Mouse (Mus musculus) MEL (cell line): ENCODE results near the gene Fblim1. TPM values are rescaled to one million over a fixed set of nuclear protein-coding genes. Genes with fewer than 3 reads are reported as not detected.

Experiments used
- DNase-seq: peaks from one replicate; pipeline ENCODE4 v3.0.0; 2011; ENCODE audit warnings: low read depth, low spot score
- H3K27ac ChIP-seq: 2 replicates; pipeline ENCODE4 v1.5.1; 2012; ENCODE audit warnings: low read depth, mild to moderate bottlenecking, control low read depth, low read length, moderate library complexity; ENCODE audit not compliant: control insufficient read depth
- H3K27me3 ChIP-seq, 2 experiments: fragments of 150-350 bp in 1 of 2; sonication (generic) in 1 of 2; 2 replicates each; pipeline ENCODE4 v1.6.1; 2012; ENCODE audit warnings: low read length in 2 of 2, mild to moderate bottlenecking in 2 of 2, improper control_type of control experiment in 1 of 2, moderate library complexity in 1 of 2; ENCODE audit not compliant: insufficient read depth in 2 of 2, control insufficient read depth in 1 of 2
- H3K36me3 ChIP-seq, 2 experiments: 2 replicates each; pipeline ENCODE4 v1.6.1; 2012 to 2014; ENCODE audit warnings: low read length in 2 of 2, improper control_type of control experiment in 1 of 2, inconsistent platforms in 1 of 2, mild to moderate bottlenecking in 1 of 2; ENCODE audit not compliant: insufficient read depth in 2 of 2, control insufficient read depth in 1 of 2
- H3K4me1 ChIP-seq, 2 experiments: fragments of 150-350 bp in 1 of 2; sonication (generic) in 1 of 2; 2 replicates each; pipeline ENCODE4 v1.6.1; 2012; ENCODE audit warnings: low read length in 2 of 2, improper control_type of control experiment in 1 of 2, mild to moderate bottlenecking in 1 of 2; ENCODE audit not compliant: insufficient read depth in 2 of 2, control insufficient read depth in 1 of 2
- H3K4me3 ChIP-seq, 2 experiments: fragments of 150-350 bp in 1 of 2; sonication (generic) in 1 of 2; 2 replicates each; pipeline ENCODE4 v1.5.1; 2012; ENCODE audit warnings: low read depth in 2 of 2, low read length in 2 of 2, mild to moderate bottlenecking in 2 of 2, moderate library complexity in 2 of 2, control low read depth in 1 of 2, improper control_type of control experiment in 1 of 2; ENCODE audit not compliant: control insufficient read depth in 1 of 2, insufficient read depth in 1 of 2
- H3K79me2 ChIP-seq: 2 replicates; pipeline ENCODE4 v1.6.1; 2012; ENCODE audit warnings: mild to moderate bottlenecking, low read length, moderate library complexity; ENCODE audit not compliant: control insufficient read depth, poor library complexity, insufficient read depth
- H3K9ac ChIP-seq: 2 replicates; pipeline ENCODE4 v1.6.1; 2012; ENCODE audit warnings: low read depth, mild to moderate bottlenecking, control low read depth, low read length, moderate library complexity; ENCODE audit not compliant: control insufficient read depth, poor library complexity, severe bottlenecking
- H3K9me3 ChIP-seq: fragments of 150-350 bp; sonication (generic); replicated peaks from 2 replicates; pipeline ENCODE4 v1.6.1; 2012; ENCODE audit warnings: mild to moderate bottlenecking, low read length, improper control_type of control experiment, moderate library complexity; ENCODE audit not compliant: insufficient read depth
- CHD1 ChIP-seq: IDR thresholded peaks from 2 replicates; pipeline ENCODE4 v1.6.1; 2012; ENCODE audit warnings: low read depth, mild to moderate bottlenecking, inconsistent platforms, low read length, improper control_type of control experiment
- CHD2 ChIP-seq: IDR thresholded peaks from 2 replicates; pipeline ENCODE4 v1.6.1; 2011; ENCODE audit warnings: low read length, improper control_type of control experiment
- E2F4 ChIP-seq: IDR thresholded peaks from 2 replicates; pipeline ENCODE4 v1.6.1; 2011; ENCODE audit warnings: low read depth, low read length, improper control_type of control experiment, borderline replicate concordance
- ELF1 ChIP-seq: IDR thresholded peaks from 2 replicates; pipeline ENCODE4 v1.6.1; 2014; ENCODE audit warnings: low read depth, mild to moderate bottlenecking, inconsistent platforms, low read length, improper control_type of control experiment, moderate library complexity
- EP300 ChIP-seq, 2 experiments: IDR thresholded peaks; 2 replicates each; pipeline ENCODE4 v1.6.1; 2011; ENCODE audit warnings: improper control_type of control experiment in 2 of 2, low read length in 2 of 2, low read depth in 1 of 2, mild to moderate bottlenecking in 1 of 2
- ETS1 ChIP-seq: IDR thresholded peaks from 2 replicates; pipeline ENCODE4 v1.6.1; 2012; ENCODE audit warnings: low read depth, mild to moderate bottlenecking, inconsistent platforms, low read length, improper control_type of control experiment, moderate library complexity
- GABPA ChIP-seq: IDR thresholded peaks from 2 replicates; pipeline ENCODE4 v1.6.1; 2012; ENCODE audit warnings: low read depth, mild to moderate bottlenecking, inconsistent platforms, low read length, improper control_type of control experiment, moderate library complexity
- GATA1 ChIP-seq: IDR thresholded peaks from 2 replicates; pipeline ENCODE4 v1.6.1; 2011; ENCODE audit warnings: low read depth, low read length, improper control_type of control experiment
- HCFC1 ChIP-seq: IDR thresholded peaks from 2 replicates; pipeline ENCODE4 v1.6.1; 2012; ENCODE audit warnings: low read depth, mild to moderate bottlenecking, inconsistent platforms, low read length, improper control_type of control experiment, moderate library complexity
- JUND ChIP-seq: IDR thresholded peaks from 2 replicates; pipeline ENCODE4 v1.6.1; 2011; ENCODE audit warnings: low read depth, mild to moderate bottlenecking, improper control_type of control experiment, low read length
- MAFK ChIP-seq: IDR thresholded peaks from 2 replicates; pipeline ENCODE4 v1.6.1; 2011; ENCODE audit warnings: low read depth, mild to moderate bottlenecking, low read length, improper control_type of control experiment, borderline replicate concordance
- MAZ ChIP-seq: IDR thresholded peaks from 2 replicates; pipeline ENCODE4 v1.6.1; 2012; ENCODE audit warnings: low read depth, mild to moderate bottlenecking, inconsistent platforms, low read length, improper control_type of control experiment
- MEF2A ChIP-seq: IDR thresholded peaks from 2 replicates; pipeline ENCODE4 v1.6.1; 2014; ENCODE audit warnings: low read depth, mild to moderate bottlenecking, inconsistent platforms, low read length, improper control_type of control experiment; ENCODE audit not compliant: poor library complexity, insufficient replicate concordance, severe bottlenecking; ENCODE audit errors: extremely low read depth
- MXI1 ChIP-seq: IDR thresholded peaks from 2 replicates; pipeline ENCODE4 v1.6.1; 2011; ENCODE audit warnings: mild to moderate bottlenecking, low read depth, low read length, improper control_type of control experiment
- NELFE ChIP-seq: IDR thresholded peaks from 2 replicates; pipeline ENCODE4 v1.6.1; 2011; ENCODE audit warnings: low read depth, low read length, improper control_type of control experiment
- NRF1 ChIP-seq: IDR thresholded peaks from 2 replicates; pipeline ENCODE4 v1.6.1; 2014; ENCODE audit warnings: low read depth, mild to moderate bottlenecking, inconsistent platforms, low read length, improper control_type of control experiment, moderate library complexity; ENCODE audit not compliant: poor library complexity, insufficient read depth, severe bottlenecking
- POLR2AphosphoS2 ChIP-seq: IDR thresholded peaks from 2 replicates; pipeline ENCODE4 v1.6.1; 2011; ENCODE audit warnings: low read length, improper control_type of control experiment
- POLR2AphosphoS5 ChIP-seq: IDR thresholded peaks from 2 replicates; pipeline ENCODE4 v1.6.1; 2012; ENCODE audit warnings: low read depth, borderline replicate concordance, mild to moderate bottlenecking, inconsistent platforms, low read length, moderate library complexity, mixed read lengths
- RAD21 ChIP-seq: IDR thresholded peaks from 2 replicates; pipeline ENCODE4 v1.6.1; 2011; ENCODE audit warnings: mild to moderate bottlenecking, low read depth, low read length, improper control_type of control experiment
- SIN3A ChIP-seq: IDR thresholded peaks from 2 replicates; pipeline ENCODE4 v1.6.1; 2012; ENCODE audit warnings: low read length, improper control_type of control experiment, inconsistent platforms
- SMC3 ChIP-seq: IDR thresholded peaks from 2 replicates; pipeline ENCODE4 v1.6.1; 2011; ENCODE audit warnings: low read depth, low read length, improper control_type of control experiment
- TAL1 ChIP-seq: IDR thresholded peaks from 2 replicates; pipeline ENCODE4 v1.6.1; 2012; ENCODE audit warnings: mild to moderate bottlenecking, inconsistent platforms, low read length, moderate library complexity, mixed read lengths
- TBP ChIP-seq: IDR thresholded peaks from 2 replicates; pipeline ENCODE4 v1.8.0; 2011; ENCODE audit warnings: low read depth, low read length, improper control_type of control experiment
- TCF12 ChIP-seq: IDR thresholded peaks from 2 replicates; pipeline ENCODE4 v1.6.1; 2014; ENCODE audit warnings: low read depth, mild to moderate bottlenecking, inconsistent platforms, low read length, improper control_type of control experiment, moderate library complexity
- UBTF ChIP-seq: IDR thresholded peaks from 2 replicates; pipeline ENCODE4 v1.6.1; 2012; ENCODE audit warnings: low read depth, mild to moderate bottlenecking, inconsistent platforms, low read length, improper control_type of control experiment, moderate library complexity, borderline replicate concordance; ENCODE audit not compliant: insufficient read depth
- ZMIZ1 ChIP-seq: IDR thresholded peaks from 2 replicates; pipeline ENCODE4 v1.6.1; 2012; ENCODE audit warnings: low read depth, mild to moderate bottlenecking, inconsistent platforms, low read length, improper control_type of control experiment, moderate library complexity
- ZNF384 ChIP-seq: IDR thresholded peaks from 2 replicates; pipeline ENCODE4 v1.6.1; 2012; ENCODE audit warnings: low read depth, mild to moderate bottlenecking, inconsistent platforms, low read length, improper control_type of control experiment
- polyA plus RNA-seq, 2 experiments: library from polyadenylated mRNA; stranded (reverse) in 1 of 2; unstranded in 1 of 2; fragments of >175 nt in 1 of 2; fragments of >200 nt in 1 of 2; gene quantifications; 2 replicates each; pipeline versions ENCODE4 v1.2.1 to v1.2.4; 2012; ENCODE audit warnings: low replicate concordance in 2 of 2, low read depth in 1 of 2; ENCODE audit not compliant: insufficient read length in 2 of 2, insufficient read depth in 1 of 2, missing spikeins in 1 of 2
- total RNA-seq: library from RNA; depleted of rRNA; stranded (reverse); fragments of 300-350 nt; gene quantifications from 2 replicates; pipeline ENCODE4 v1.2.3, GENCODE M21; 2012

Gene Fblim1
- total and polyA plus RNA-seq, 3 experiments, result not detected

DNA sequence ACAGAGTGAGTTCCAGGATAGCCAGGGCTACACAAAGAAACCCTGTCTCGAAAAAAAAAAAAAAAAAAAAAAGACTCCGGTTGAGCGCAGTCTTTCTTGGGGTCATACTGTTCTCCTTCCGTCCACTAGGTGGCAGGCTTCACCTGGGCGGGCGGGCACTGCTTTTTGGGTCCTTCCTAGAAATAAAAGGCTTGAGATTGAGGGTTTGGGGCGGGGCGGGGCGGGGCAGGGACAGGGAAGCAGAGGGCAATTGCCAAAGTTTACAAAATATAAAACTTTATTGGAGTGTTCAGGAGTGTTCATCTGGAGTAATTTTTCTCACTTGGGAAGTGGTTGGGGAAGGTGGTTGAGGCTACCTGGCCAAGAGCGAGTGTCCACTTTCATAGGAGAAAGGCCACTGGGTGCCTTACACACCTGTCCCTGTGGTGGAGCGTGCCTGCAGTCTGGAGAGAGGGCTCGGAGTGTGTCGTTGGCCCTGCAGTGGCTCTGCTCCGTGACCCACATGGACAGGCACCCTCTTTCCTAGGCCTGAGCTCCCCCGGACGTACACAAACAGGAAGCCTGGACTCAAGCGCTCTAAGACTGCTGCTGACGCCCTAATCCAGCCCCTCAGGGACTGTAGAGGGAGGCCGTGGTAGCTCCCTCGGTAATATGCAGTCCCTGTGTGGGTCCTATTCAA, 12.8 kb upstream of the Fblim1 start, which contains the start of gene Tmem82 (continued):
- TF ChIP-seq MXI1, result 0 out of 2 replicates have a peak, but pooled peaks have one; percentile 20
- no peak for TF ChIP-seq CHD2
- TF ChIP-seq ELF1, result no peak; the same call in 1 of the 2 replicates
- TF ChIP-seq, all 39 proteins: peak for 10

DNA sequence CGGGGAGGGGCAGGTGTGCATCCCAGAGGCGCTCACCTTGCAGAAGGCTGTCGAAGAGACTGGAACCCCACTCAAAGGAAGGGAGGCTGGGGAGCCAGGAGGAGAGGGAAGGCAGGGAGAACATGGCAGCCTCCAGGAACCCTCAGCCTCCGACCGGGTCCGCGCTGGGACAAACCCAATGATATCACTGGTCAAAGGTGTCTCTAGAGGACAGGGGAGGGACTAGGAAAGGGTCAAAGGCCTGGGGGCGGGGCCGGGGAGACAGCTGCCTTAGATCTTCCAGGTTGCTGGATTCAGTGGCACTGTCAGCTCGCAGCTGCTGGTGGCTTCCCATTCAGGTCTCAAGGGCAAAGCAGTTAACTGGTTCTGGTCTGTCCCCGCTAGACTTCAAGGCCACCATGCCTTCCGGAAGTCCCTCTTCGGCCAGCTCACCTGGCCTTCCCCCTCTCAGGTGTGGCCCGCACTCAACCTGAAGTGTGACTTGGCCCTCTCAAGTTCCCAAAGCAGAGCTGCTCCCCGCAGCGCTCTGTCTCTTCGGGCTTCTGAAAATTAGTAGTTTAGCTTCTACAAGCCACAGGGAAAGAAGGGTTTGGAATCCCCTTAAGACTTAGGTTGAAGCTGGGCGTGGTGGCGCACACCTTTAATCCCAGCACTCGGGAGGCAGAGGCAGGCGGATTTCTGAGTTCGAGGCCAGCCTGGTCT, 12.1 kb upstream of the Fblim1 start:
- Histone ChIP-seq H3K4me1 (peaks cover 0 to 9% of the 10 kb centered on the region in 2 experiments; a peak in 2 of 4 replicates), H3K79me2 (no peaks in the 10 kb centered on the region), H3K36me3 (0 out of 4 replicates have a peak, but pooled peaks cover 0 to 2% of the 10 kb centered on the region in 2 experiments), H3K9ac (peak overlapping the region; percentile 59; the same call in 1 of the 2 replicates), H3K27ac (no peak overlapping the region), H3K4me3 (peak overlapping the region; percentile 16 to 51; a peak in 3 of 4 replicates), H3K9me3 (no peaks in the 10 kb centered on the region), H3K27me3 (no peaks in the 10 kb centered on the region)
- no peak for TF ChIP-seq SMC3
- no peak for TF ChIP-seq JUND
- no peak for TF ChIP-seq UBTF
- no peak for TF ChIP-seq CHD2
- no peak for TF ChIP-seq TAL1
- TF ChIP-seq EP300 (IDR thresholded peaks at IDR 0.05; ENCODE audit: low read depth in 1 of 2, low read length in 2 of 2), result no peak
- TF ChIP-seq NELFE, result no peak
- TF ChIP-seq ETS1, result no peak
- DNase-seq, result peak; percentile 47

GRCm38 (mm10) chr4:141617299-141617698, 11.4 kb upstream of the Fblim1 start:
- peak; percentile 59 for DNase-seq
- Histone ChIP-seq H3K27me3 (no peaks in the 10 kb centered on the region), H3K27ac (no peak overlapping the region), H3K79me2 (no peaks in the 10 kb centered on the region), H3K36me3 (0 out of 4 replicates have a peak, but pooled peaks cover 0 to 2% of the 10 kb centered on the region in 2 experiments), H3K9me3 (no peaks in the 10 kb centered on the region), H3K4me1 (peaks cover 0 to 9% of the 10 kb centered on the region in 2 experiments; a peak in 2 of 4 replicates), H3K9ac (peak overlapping the region; percentile 59), H3K4me3 (peak overlapping the region; percentile 37 to 51; a peak in 3 of 4 replicates)
- TF ChIP-seq TCF12 (no peak), TAL1 (no peak), POLR2AphosphoS2 (no peak), POLR2AphosphoS5 (no peak), GATA1 (no peak), ELF1 (no peak), MAFK (no peak), GABPA (no peak), ZMIZ1 (no peak), CHD1 (no peak), JUND (no peak), SMC3 (peak; percentile 44), MEF2A (no peak), RAD21 (peak; percentile 43), E2F4 (no peak), SIN3A (no peak), MAZ (no peak), HCFC1 (no peak), TBP (no peak), ZNF384 (0 out of 2 replicates have a peak, but pooled peaks have one; percentile 15), NRF1 (no peak)
